Mouse (Mus musculus) brain, embryonic 14.5 days (tissue): ENCODE measurements around the gene Dclre1a.

Experiments used
- CTCF ChIP-seq: fragments of 200-500 bp; IDR thresholded peaks from 2 replicates; pipeline ENCODE4 v1.5.1; 2012; ENCODE audit warnings: inconsistent platforms, mild to moderate bottlenecking, moderate library complexity, borderline replicate concordance; ENCODE audit not compliant: insufficient read depth, insufficient read length; ENCODE audit errors: extremely low read depth
- POLR2A ChIP-seq: fragments of 200-500 bp; IDR thresholded peaks from 2 replicates; pipeline ENCODE4 v1.6.1; 2012; ENCODE audit warnings: mild to moderate bottlenecking, inconsistent platforms, borderline replicate concordance; ENCODE audit not compliant: poor library complexity, insufficient read depth, insufficient read length, severe bottlenecking; ENCODE audit errors: extremely low read depth

- TF ChIP-seq CTCF (no peak), POLR2A (no peak)
Measured at GRCm38 (mm10) chr19:56566940-56567339, 18.9 kb upstream of the Dclre1a start.
